Mouse (Mus musculus) erythroid progenitor cell, adult 5-6 weeks (primary cell): ENCODE measurements around the gene Mrgprg. TPM values are rescaled to one million over a fixed set of nuclear protein-coding genes. Genes with fewer than 3 reads are reported as not detected.

ENCODE experiments used
- total RNA-seq, 2 experiments: library from RNA; stranded (forward) in 1 of 2; stranded (reverse) in 1 of 2; fragments of 150-400 nt in 1 of 2; fragments of 186-747, 209-891 nt in 1 of 2; gene quantifications; 2 replicates each; pipeline versions ENCODE4 v1.2.3 to v1.2.4; 2015 to 2017; ENCODE audit warnings: low replicate concordance in 2 of 2

Gene Mrgprg
- total RNA-seq, 2 experiments from 2014 or later: not detected

Other genes starting within 250 kb of the Mrgprg start
- gene Nap1l4, start 217.9 kb downstream of the Mrgprg start, total RNA-seq (2015; ENCODE audit: low replicate concordance): 114 and 120 TPM in 2 replicates
- 158 and 165 TPM in 2 replicates for gene Nap1l4, start 217.9 kb downstream of the Mrgprg start, total RNA-seq (2017; ENCODE audit: low replicate concordance)
- 139 and 184 TPM in 2 replicates for gene Cars, start 166.9 kb downstream of the Mrgprg start, total RNA-seq (2015; ENCODE audit: low replicate concordance)
- 212 and 322 TPM in 2 replicates for gene Cars, start 166.9 kb downstream of the Mrgprg start, total RNA-seq (2017; ENCODE audit: low replicate concordance)
- gene Tnfrsf26, start 138.3 kb downstream of the Mrgprg start, total RNA-seq (2015; ENCODE audit: low replicate concordance): 5.0 and 5.9 TPM in 2 replicates
- 0.51 and 1.7 TPM in 2 replicates for gene Tnfrsf26, start 138.3 kb downstream of the Mrgprg start, total RNA-seq (2017; ENCODE audit: low replicate concordance)
- 1.7 and 16.6 TPM in 2 replicates for gene Tnfrsf22, start 117.3 kb downstream of the Mrgprg start, total RNA-seq (2015; ENCODE audit: low replicate concordance)
- gene Tnfrsf22, start 117.3 kb downstream of the Mrgprg start, total RNA-seq (2017; ENCODE audit: low replicate concordance): not detected in 2 replicates
- 2.5 TPM in 1 of 2 replicates, not detected in the other for gene Tnfrsf23, start 81.1 kb downstream of the Mrgprg start, total RNA-seq (2015; ENCODE audit: low replicate concordance)
- gene Tnfrsf23, start 81.1 kb downstream of the Mrgprg start, total RNA-seq (2017; ENCODE audit: low replicate concordance): 0.30 TPM in 1 of 2 replicates, not detected in the other
- 2.1 TPM in 1 of 2 replicates, not detected in the other for gene Osbpl5, start 10.0 kb downstream of the Mrgprg start, total RNA-seq (2015; ENCODE audit: low replicate concordance)
- gene Osbpl5, start 10.0 kb downstream of the Mrgprg start, total RNA-seq (2017; ENCODE audit: low replicate concordance): 0.68 and 2.1 TPM in 2 replicates
- gene Mrgpre, start 17.5 kb upstream of the Mrgprg start, total RNA-seq (2015; ENCODE audit: low replicate concordance): 0.36 TPM in 1 of 2 replicates, not detected in the other
- 0.38 TPM in 1 of 2 replicates, not detected in the other for gene Mrgpre, start 17.5 kb upstream of the Mrgprg start, total RNA-seq (2017; ENCODE audit: low replicate concordance)
- gene Nadsyn1, start 55.9 kb upstream of the Mrgprg start, total RNA-seq (2015; ENCODE audit: low replicate concordance): 1.8 TPM in 1 of 2 replicates, not detected in the other
- gene Nadsyn1, start 55.9 kb upstream of the Mrgprg start, total RNA-seq (2017; ENCODE audit: low replicate concordance): 6.6 and 11.2 TPM in 2 replicates
- gene Dhcr7, start 56.2 kb upstream of the Mrgprg start, total RNA-seq (2015; ENCODE audit: low replicate concordance): 7.9 and 12.2 TPM in 2 replicates
- 1.0 and 1.8 TPM in 2 replicates for gene Dhcr7, start 56.2 kb upstream of the Mrgprg start, total RNA-seq (2017; ENCODE audit: low replicate concordance)
- gene Gm498, start 99.8 kb upstream of the Mrgprg start, total RNA-seq (2015; ENCODE audit: low replicate concordance): not detected in 2 replicates
- gene Gm498, start 99.8 kb upstream of the Mrgprg start, total RNA-seq (2017; ENCODE audit: low replicate concordance): not detected in 2 replicates
- gene Shank2, start 234.9 kb upstream of the Mrgprg start, total RNA-seq (2015; ENCODE audit: low replicate concordance): 1.3 TPM in 1 of 2 replicates, not detected in the other
- 0.26 TPM in 1 of 2 replicates, not detected in the other for gene Shank2, start 234.9 kb upstream of the Mrgprg start, total RNA-seq (2017; ENCODE audit: low replicate concordance)